Mouse (Mus musculus) thymus, adult 18-20 months (tissue): ENCODE measurements around the gene Tppp2.

ENCODE experiments used
- DNase-seq, 2 experiments: peaks; one replicate each; pipeline ENCODE4 v3.0.0; 2022; ENCODE audit warnings: mixed read lengths in 2 of 2

Tppp2 gene

DNA sequence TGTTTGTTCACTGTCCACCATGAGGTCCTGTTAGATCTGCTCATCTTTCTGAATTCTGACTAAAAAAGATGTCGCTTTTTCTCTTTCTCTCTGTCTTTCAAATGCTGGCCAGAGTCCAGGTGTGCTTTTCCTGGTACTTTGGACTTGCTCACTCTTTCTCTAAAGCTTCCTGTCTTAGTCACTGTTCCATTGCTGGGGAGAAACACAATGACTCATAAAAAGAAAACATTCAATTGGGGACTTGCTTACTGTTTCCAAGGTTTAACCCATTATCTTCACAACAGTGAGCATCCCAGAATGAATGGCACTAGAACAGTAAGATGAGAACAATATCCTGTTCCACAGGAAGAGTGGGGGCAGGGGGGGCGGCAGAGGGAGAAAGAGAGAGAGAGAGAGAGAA lies 42.1 kb downstream of the Tppp2 start:
- DNase-seq = no peak

DNA sequence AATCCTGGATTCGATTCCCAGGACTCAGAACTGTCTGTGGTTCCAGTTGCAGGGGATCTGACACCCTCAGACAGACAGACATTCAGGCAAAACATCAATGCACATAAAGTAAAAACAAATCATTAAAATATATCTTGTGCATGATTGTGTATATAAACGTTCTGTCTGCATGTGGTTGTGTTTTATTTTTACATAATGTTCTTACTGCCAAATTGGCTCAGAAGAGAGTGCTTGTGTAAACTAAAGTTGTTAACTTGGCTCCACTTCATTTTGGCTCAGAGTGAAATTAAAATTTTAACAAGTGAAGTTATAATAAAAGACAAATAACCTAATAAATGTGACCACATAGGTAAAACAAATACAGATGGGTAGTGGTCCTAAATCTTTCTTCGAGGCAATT lies 49.2 kb downstream of the Tppp2 start:
- no peak for DNase-seq
